Mouse (Mus musculus) C2C12 (cell line): ENCODE measurements around the gene Nfix. TPM values are rescaled to one million over a fixed set of nuclear protein-coding genes. Genes with fewer than 3 reads are reported as not detected.

ENCODE experiments used
- H3K27me3 ChIP-seq: one replicate; pipeline ENCODE4 v1.6.1; 2011; ENCODE audit not compliant: control insufficient read depth, insufficient read depth, insufficient read length
- H3K36me3 ChIP-seq: one replicate; pipeline ENCODE4 v1.6.1; 2011; ENCODE audit not compliant: control insufficient read depth, insufficient read depth
- H3K4me3 ChIP-seq: one replicate; pipeline ENCODE4 v1.5.1; 2011; ENCODE audit warnings: mild to moderate bottlenecking, control low read depth; ENCODE audit not compliant: poor library complexity, insufficient read depth, severe bottlenecking
- H3K79me2 ChIP-seq: one replicate; pipeline ENCODE4 v1.6.1; 2011; ENCODE audit not compliant: control insufficient read depth, insufficient read depth
- H3K79me3 ChIP-seq: one replicate; pipeline ENCODE4 v1.6.1; 2011; ENCODE audit warnings: low read depth, control low read depth
- H3ac ChIP-seq: one replicate; pipeline ENCODE3; 2011; ENCODE audit warnings: low read depth; ENCODE audit not compliant: control insufficient read depth, insufficient read length
- CEBPB ChIP-seq: IDR thresholded peaks from one replicate; pipeline ENCODE4 v1.6.1; 2011; ENCODE audit warnings: low read depth, mild to moderate bottlenecking, control low read depth, moderate library complexity
- CTCF ChIP-seq: IDR thresholded peaks from one replicate; pipeline ENCODE4 v1.5.1; 2011; ENCODE audit not compliant: control insufficient read depth, insufficient read depth, insufficient read length
- FOSL1 ChIP-seq: IDR thresholded peaks from one replicate; pipeline ENCODE4 v1.8.0; 2011; ENCODE audit warnings: mild to moderate bottlenecking, low read length; ENCODE audit not compliant: poor library complexity, insufficient read depth, severe bottlenecking
- MAX ChIP-seq: IDR thresholded peaks from one replicate; pipeline ENCODE4 v1.6.1; 2011; ENCODE audit warnings: mild to moderate bottlenecking, control low read depth
- MYOD1 ChIP-seq: IDR thresholded peaks from one replicate; pipeline ENCODE4 v1.6.1; 2011; ENCODE audit warnings: low read depth; ENCODE audit not compliant: control insufficient read depth, insufficient read length
- MYOG ChIP-seq: IDR thresholded peaks from one replicate; pipeline ENCODE4 v1.6.1; 2011; ENCODE audit not compliant: control insufficient read depth, insufficient read length; ENCODE audit errors: extremely low read depth
- USF1 ChIP-seq: IDR thresholded peaks from one replicate; pipeline ENCODE4 v1.6.1; 2011; ENCODE audit warnings: low read depth, mild to moderate bottlenecking, control low read depth, moderate library complexity
- polyA plus RNA-seq: library from polyadenylated mRNA; unstranded; fragments of >200 nt; fragmentation: generic; extraction: Trizol; gene quantifications from one replicate; pipeline ENCODE4 v1.2.1, GENCODE M21; 2012; ENCODE audit warnings: missing spikeins

Nfix gene
- polyA plus RNA-seq, 1 experiment: 50.7 TPM

- Histone ChIP-seq H3K79me2 (no peaks in the 10 kb centered on the region), H3K27me3 (no peaks in the 10 kb centered on the region), H3K36me3 (no peaks in the 10 kb centered on the region), H3ac (no peak overlapping the region), H3K4me3 (no peak overlapping the region), H3K79me3 (no peaks in the 10 kb centered on the region)
- no peak for TF ChIP-seq MYOD1
- TF ChIP-seq CTCF: no peak
- TF ChIP-seq FOSL1: no peak
- TF ChIP-seq MYOG: no peak
- TF ChIP-seq USF1: no peak
- no peak for TF ChIP-seq CEBPB
- TF ChIP-seq MAX: no peak
These were observed 149.9 kb downstream of the Nfix start for GRCm38 (mm10) chr8:84650213-84650612.

Other genes starting within 250 kb of the Nfix start
- gene Ier2, start 137.5 kb downstream of the Nfix start, polyA plus RNA-seq: 61.4 TPM
- 117 TPM for gene Trmt1, start 114.0 kb downstream of the Nfix start, polyA plus RNA-seq
- gene Nacc1, start 112.5 kb downstream of the Nfix start, polyA plus RNA-seq: 81.5 TPM
- 0.04 TPM for gene Lyl1, start 98.9 kb downstream of the Nfix start, polyA plus RNA-seq
- gene G430095P16Rik, start 77.3 kb downstream of the Nfix start, polyA plus RNA-seq: 2.9 TPM
- gene Dand5, start 22.5 kb upstream of the Nfix start, polyA plus RNA-seq: 2.4 TPM
- gene Gadd45gip1, start 31.2 kb upstream of the Nfix start, polyA plus RNA-seq: 32.5 TPM
- gene Rad23a, start 40.3 kb upstream of the Nfix start, polyA plus RNA-seq: 68.3 TPM
- gene Calr, start 46.6 kb upstream of the Nfix start, polyA plus RNA-seq: 687 TPM
- gene Farsa, start 56.6 kb upstream of the Nfix start, polyA plus RNA-seq: 104 TPM
- 8.5 TPM for gene Syce2, start 71.8 kb upstream of the Nfix start, polyA plus RNA-seq
- 11.4 TPM for gene Gcdh, start 93.6 kb upstream of the Nfix start, polyA plus RNA-seq
- 0.09 TPM for gene Klf1, start 101.6 kb upstream of the Nfix start, polyA plus RNA-seq
- 9.0 TPM for gene Dnase2a, start 108.2 kb upstream of the Nfix start, polyA plus RNA-seq
- not detected for gene Mast1, start 137.0 kb upstream of the Nfix start, polyA plus RNA-seq
- 0.05 TPM for gene Rtbdn, start 146.6 kb upstream of the Nfix start, polyA plus RNA-seq
- not detected for gene Gm49661, start 169.1 kb upstream of the Nfix start, polyA plus RNA-seq
- 609 TPM for gene Prdx2, start 169.2 kb upstream of the Nfix start, polyA plus RNA-seq
- gene Rnaseh2a, start 169.4 kb upstream of the Nfix start, polyA plus RNA-seq: 145 TPM
- 158 TPM for gene Junb, start 178.4 kb upstream of the Nfix start, polyA plus RNA-seq
- gene Hook2, start 190.3 kb upstream of the Nfix start, polyA plus RNA-seq: 7.0 TPM
- gene Best2, start 214.2 kb upstream of the Nfix start, polyA plus RNA-seq: 0.04 TPM
- gene Asna1, start 224.9 kb upstream of the Nfix start, polyA plus RNA-seq: 253 TPM
- 321 TPM for gene Trir, start 226.5 kb upstream of the Nfix start, polyA plus RNA-seq
- 52.0 TPM for gene Tnpo2, start 236.6 kb upstream of the Nfix start, polyA plus RNA-seq